ENCODE assay signal across 23 mouse cellular contexts in the genomic region with DNA sequence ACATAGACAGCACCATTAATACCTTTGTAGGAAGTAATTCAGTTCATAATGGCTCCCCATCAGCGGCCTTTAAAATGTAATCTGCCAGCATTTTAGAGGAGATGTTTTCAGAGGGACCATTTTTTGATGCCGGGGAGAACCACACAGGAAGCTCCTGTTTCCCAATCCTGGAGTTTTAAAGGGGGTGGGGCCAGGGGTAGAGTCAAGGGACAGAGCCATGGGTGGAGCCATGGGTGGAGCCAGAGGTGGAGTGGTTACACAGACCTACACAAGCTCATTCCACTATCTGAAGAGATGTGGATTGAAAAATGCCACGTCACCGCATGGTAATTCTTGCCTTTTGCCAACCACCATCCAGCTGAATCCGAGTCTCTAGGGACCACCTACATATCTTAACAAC.
"Had no signal": no experiment of that assay in that cellular context is flagged by ENCODE, and none has a peak within 500 bp of the region (broad histone marks: within the 10 kb centered on the region; RNA-seq: fewer than 3 reads in every experiment).

No protein-coding gene starts in this region.

- H3K9me3 ChIP-seq: limb, embryonic 12.5 days; limb, embryonic 15.5 days; liver, embryonic 15.5 days; midbrain, embryonic 12.5 days; midbrain, embryonic 15.5 days; neural tube, embryonic 12.5 days; neural tube, embryonic 15.5 days had no signal

- ATAC-seq: lung, postnatal 0 days; midbrain, embryonic 15.5 days had no signal

- H3K4me2 ChIP-seq: limb, embryonic 12.5 days; limb, embryonic 15.5 days; liver, embryonic 15.5 days; lung, embryonic 14.5 days; midbrain, embryonic 12.5 days; midbrain, embryonic 15.5 days; neural tube, embryonic 12.5 days; neural tube, embryonic 15.5 days had no signal

- H3K27ac ChIP-seq: kidney, postnatal 0 days; left cerebral cortex, adult 2 months; limb, embryonic 12.5 days; limb, embryonic 15.5 days; liver, embryonic 15.5 days; midbrain, embryonic 12.5 days; midbrain, embryonic 15.5 days; neural tube, embryonic 12.5 days; neural tube, embryonic 15.5 days; stomach, postnatal 0 days had no signal

- H3K4me1 ChIP-seq: limb, embryonic 12.5 days; midbrain, embryonic 12.5 days; midbrain, embryonic 15.5 days; neural tube, embryonic 12.5 days had no signal

- H3K27me3 ChIP-seq: limb, embryonic 12.5 days; limb, embryonic 15.5 days; midbrain, embryonic 12.5 days; midbrain, embryonic 15.5 days; neural tube, embryonic 12.5 days; neural tube, embryonic 15.5 days had no signal

- H3K36me3 ChIP-seq: limb, embryonic 12.5 days; limb, embryonic 15.5 days; liver, embryonic 15.5 days; midbrain, embryonic 12.5 days; midbrain, embryonic 15.5 days; neural tube, embryonic 12.5 days; neural tube, embryonic 15.5 days had no signal

- H3K9ac ChIP-seq: limb, embryonic 12.5 days; limb, embryonic 15.5 days; liver, embryonic 15.5 days; lung, embryonic 14.5 days; midbrain, embryonic 12.5 days; midbrain, embryonic 15.5 days; neural tube, embryonic 12.5 days; neural tube, embryonic 15.5 days had no signal

- H3K4me3 ChIP-seq: left cerebral cortex, adult 2 months; limb, embryonic 12.5 days; limb, embryonic 15.5 days; liver, embryonic 15.5 days; midbrain, embryonic 12.5 days; midbrain, embryonic 15.5 days; neural tube, embryonic 12.5 days; neural tube, embryonic 15.5 days had no signal

- DNase-seq: kidney, adult 11 months; kidney, adult 9 months; kidney, postnatal 36 days; layer of hippocampus, postnatal 36 days; left cerebral cortex, postnatal 4 days; lung, embryonic 14.5 days; right cerebral cortex, adult 18-20 months; right cerebral cortex, postnatal 14 days; right cerebral cortex, postnatal 4 days; thymus, adult 2 months; thymus, postnatal 14 days; thymus, postnatal 4 days had no signal
